Mouse (Mus musculus) midbrain, embryonic 16.5 days (tissue): Measurements from ENCODE around the gene Pde8a. TPM values are rescaled to one million over a fixed set of nuclear protein-coding genes. Genes with fewer than 3 reads are reported as not detected.
A peak's percentile ranks its signal among the peaks of the same experiment; 100 is the strongest.

Experiments
- ATAC-seq: fragments of 200-750 bp; cut with Nextera tagmentation; 2 replicates; pipeline ENCODE4 v1.8.0; 2017; ENCODE audit warnings: moderate TSS enrichment
- H3K27ac ChIP-seq: fragments of 300-500 bp; sonication (generic); 2 replicates; pipeline ENCODE4 v1.5.1; 2014; ENCODE audit warnings: mild to moderate bottlenecking, low read length, mixed read lengths
- H3K27me3 ChIP-seq: fragments of 300-500 bp; sonication (generic); 2 replicates; pipeline ENCODE4 v1.6.1; 2014; ENCODE audit warnings: low read depth, low read length, mixed read lengths; ENCODE audit not compliant: control insufficient read depth, insufficient read depth
- H3K36me3 ChIP-seq: fragments of 300-500 bp; sonication (generic); 2 replicates; pipeline ENCODE4 v1.6.1; 2014; ENCODE audit warnings: mild to moderate bottlenecking, low read length, moderate library complexity, mixed read lengths; ENCODE audit not compliant: control insufficient read depth, insufficient read depth
- H3K4me1 ChIP-seq: fragments of 300-500 bp; sonication (generic); 2 replicates; pipeline ENCODE4 v1.6.1; 2014; ENCODE audit warnings: mild to moderate bottlenecking, low read length, mixed read lengths; ENCODE audit not compliant: control insufficient read depth, insufficient read depth
- H3K4me2 ChIP-seq: fragments of 300-500 bp; sonication (generic); 2 replicates; pipeline ENCODE4 v1.6.1; 2014; ENCODE audit warnings: mild to moderate bottlenecking, low read length, mixed read lengths
- H3K4me3 ChIP-seq: fragments of 300-500 bp; sonication (generic); 2 replicates; pipeline ENCODE4 v1.5.1; 2014; ENCODE audit warnings: low read depth, mild to moderate bottlenecking, low read length, moderate library complexity, mixed read lengths
- H3K9ac ChIP-seq: fragments of 300-500 bp; sonication (generic); 2 replicates; pipeline ENCODE4 v1.6.1; 2014; ENCODE audit warnings: low read depth, low read length, mixed read lengths
- H3K9me3 ChIP-seq: fragments of 300-500 bp; sonication (generic); replicated peaks from 2 replicates; pipeline ENCODE4 v1.6.1; 2014; ENCODE audit warnings: mild to moderate bottlenecking, low read length, mixed read lengths; ENCODE audit not compliant: control insufficient read depth, poor library complexity, severe bottlenecking
- WGBS: fragments of 180-500 bp; shearing (Covaris S2); extraction: QIAGEN DNeasy Blood & Tissue Kit; methylation state at CpG from one replicate; pipeline ENCODE4 v1.1.7; 2014; 5-methylcytosine and 5-hydroxymethylcytosine counted together
- polyA plus RNA-seq: library from polyadenylated mRNA; unstranded; fragments of >200 nt; fragmentation: Nextera tagmentation; extraction: Ambion mirVana; gene quantifications from 2 replicates; pipeline ENCODE4 v1.2.1, GENCODE M21; 2015

The Pde8a gene
- 1.6 and 2.3 TPM in 2 replicates for polyA plus RNA-seq

DNA sequence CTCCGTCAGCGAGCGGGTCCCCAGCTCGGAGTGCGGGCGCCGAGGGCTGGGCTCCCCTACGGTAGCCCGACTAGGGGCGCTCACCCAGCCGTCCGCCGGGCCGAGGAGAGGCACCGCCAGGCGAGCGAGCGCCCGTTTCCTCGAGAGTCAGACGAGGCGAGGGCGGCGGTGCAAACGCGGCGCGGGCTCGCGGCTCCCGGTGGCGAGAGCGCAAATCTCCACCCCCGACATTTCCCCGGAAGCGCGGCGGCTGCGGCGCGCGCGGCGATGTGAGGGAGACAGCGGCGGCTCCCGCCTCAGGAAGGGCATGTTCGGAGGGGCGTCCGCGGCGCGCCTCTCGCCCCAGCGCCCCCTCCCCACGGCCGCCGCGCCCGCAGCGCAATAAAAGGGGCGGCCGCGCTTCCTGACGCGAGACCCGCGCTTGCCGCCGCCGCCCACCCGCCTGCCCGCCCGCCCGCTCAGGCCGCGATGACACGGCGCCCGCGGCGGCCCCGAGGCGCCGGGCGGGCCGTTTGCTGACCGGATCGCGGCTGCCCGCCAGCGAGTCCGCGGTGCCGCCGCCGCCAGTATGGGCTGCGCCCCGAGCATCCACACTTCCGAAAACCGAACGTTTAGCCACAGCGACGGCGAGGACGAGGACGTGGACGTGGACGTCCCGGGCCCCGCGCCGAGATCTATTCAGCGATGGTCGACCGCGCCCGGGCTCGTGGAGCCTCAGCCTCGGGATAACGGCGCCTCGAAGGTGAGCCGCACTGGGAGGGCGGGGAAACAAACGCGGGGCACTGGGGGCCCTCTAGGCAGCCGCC is at the start of gene Pde8a:
Gene Pde8a, plus strand, starts transcription at position 250 of the 806 bp plus-strand sequence.
- H3K27ac ChIP-seq, result peak within 1 kb of the TSS; percentile 3; the same call in 1 of the 2 replicates
- no peaks in the 10 kb centered on the region for H3K9me3 ChIP-seq
- H3K36me3 ChIP-seq, result no peaks in the 10 kb centered on the region
- H3K9ac ChIP-seq, result peak within 1 kb of the TSS; percentile 50
- H3K4me3 ChIP-seq, result peak within 1 kb of the TSS; percentile 40
- peaks cover 7% of the 10 kb centered on the region; the same call in 1 of the 2 replicates for H3K4me1 ChIP-seq
- peak; percentile 14; the same call in 1 of the 2 replicates for ATAC-seq
- peak within 1 kb of the TSS; percentile 53 for H3K4me2 ChIP-seq
- WGBS, result 1% methylated on average over 92 of the region's 128 CpGs
- H3K27me3 ChIP-seq, result peaks cover 34% of the 10 kb centered on the region

DNA sequence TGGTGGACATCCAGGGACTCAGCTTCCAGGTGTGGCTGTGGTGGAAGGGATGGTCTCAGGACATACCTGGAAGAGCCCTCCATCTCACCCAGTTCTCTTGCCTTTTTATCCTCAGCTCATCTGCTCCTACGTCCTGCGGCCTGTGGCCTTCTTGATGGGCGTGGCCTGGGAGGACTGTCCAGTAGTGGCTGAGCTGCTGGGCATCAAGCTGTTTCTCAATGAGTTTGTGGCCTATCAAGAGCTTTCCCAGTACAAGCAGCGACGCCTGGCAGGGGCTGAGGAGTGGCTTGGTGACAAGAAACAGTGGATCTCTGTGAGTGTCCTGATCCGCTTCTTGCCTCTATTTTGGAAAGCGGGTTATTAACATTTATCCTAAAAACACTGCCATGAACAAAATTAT is 49.0 kb upstream of the Pde8a start:
- 63% methylated on average over 7 of the region's 7 CpGs for WGBS
- H3K9ac ChIP-seq, result no peak overlapping the region
- no peak overlapping the region for H3K27ac ChIP-seq
- no peaks in the 10 kb centered on the region for H3K9me3 ChIP-seq
- no peak overlapping the region for H3K4me3 ChIP-seq
- no peaks in the 10 kb centered on the region for H3K36me3 ChIP-seq
- H3K4me1 ChIP-seq, result no peaks in the 10 kb centered on the region
- H3K27me3 ChIP-seq, result no peaks in the 10 kb centered on the region
- no peak overlapping the region for H3K4me2 ChIP-seq
- ATAC-seq, result no peak

DNA sequence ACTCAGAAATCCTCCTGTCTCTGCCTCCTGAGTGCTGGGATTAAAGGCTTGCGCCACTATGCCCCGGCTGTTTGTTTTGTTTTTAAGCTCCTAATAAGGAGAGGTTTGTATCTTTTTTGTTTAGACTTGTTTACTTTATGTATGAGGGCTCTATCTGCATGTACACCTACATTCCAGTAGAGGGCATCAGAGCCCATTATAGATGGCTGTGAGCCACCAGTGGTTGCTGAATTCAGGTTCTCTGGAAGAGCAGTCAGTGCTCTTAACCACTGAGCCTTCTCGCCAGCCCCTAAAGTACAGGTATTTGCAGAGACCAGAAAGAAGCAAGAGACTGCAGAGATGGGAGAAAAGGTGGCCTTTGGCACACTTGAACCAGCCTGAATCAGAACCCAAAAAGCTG is 46.3 kb upstream of the Pde8a start:
- H3K27ac ChIP-seq, result no peak overlapping the region
- no peaks in the 10 kb centered on the region for H3K4me1 ChIP-seq
- H3K36me3 ChIP-seq, result no peaks in the 10 kb centered on the region
- no peaks in the 10 kb centered on the region for H3K27me3 ChIP-seq
- H3K9ac ChIP-seq, result no peak overlapping the region
- 38% methylated on average over 3 of the region's 3 CpGs for WGBS
- H3K4me2 ChIP-seq, result no peak overlapping the region
- 0 out of 2 replicates have a peak, but pooled peaks have one; percentile 48 for ATAC-seq
- no peaks in the 10 kb centered on the region for H3K9me3 ChIP-seq
- H3K4me3 ChIP-seq, result no peak overlapping the region

DNA sequence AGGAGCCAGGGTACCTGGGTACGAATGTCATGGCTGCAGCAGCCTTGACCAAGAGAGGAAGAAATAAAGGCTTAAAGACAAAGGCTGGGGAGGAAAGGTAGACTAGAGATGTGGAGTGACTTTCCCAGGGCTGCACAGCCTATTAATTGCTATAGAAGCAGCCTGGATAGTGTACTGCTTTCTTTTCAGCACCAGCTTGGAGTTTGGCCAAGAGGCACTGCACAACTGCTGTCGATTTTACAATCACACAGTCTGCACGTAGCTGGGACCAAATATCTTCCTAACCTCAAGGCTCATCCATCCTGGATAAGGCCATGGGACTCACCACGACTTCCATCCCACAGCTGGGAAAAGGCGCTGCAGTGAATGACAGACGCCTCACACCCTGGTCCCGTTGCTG is 44.0 kb upstream of the Pde8a start:
- Histone ChIP-seq H3K27me3 (no peaks in the 10 kb centered on the region), H3K4me1 (no peaks in the 10 kb centered on the region), H3K9ac (no peak overlapping the region), H3K36me3 (no peaks in the 10 kb centered on the region), H3K4me3 (no peak overlapping the region), H3K4me2 (no peak overlapping the region), H3K9me3 (peaks cover 6% of the 10 kb centered on the region; the same call in 1 of the 2 replicates), H3K27ac (no peak overlapping the region)
- no peak for ATAC-seq
- 85% methylated on average over 7 of the region's 7 CpGs for WGBS

DNA sequence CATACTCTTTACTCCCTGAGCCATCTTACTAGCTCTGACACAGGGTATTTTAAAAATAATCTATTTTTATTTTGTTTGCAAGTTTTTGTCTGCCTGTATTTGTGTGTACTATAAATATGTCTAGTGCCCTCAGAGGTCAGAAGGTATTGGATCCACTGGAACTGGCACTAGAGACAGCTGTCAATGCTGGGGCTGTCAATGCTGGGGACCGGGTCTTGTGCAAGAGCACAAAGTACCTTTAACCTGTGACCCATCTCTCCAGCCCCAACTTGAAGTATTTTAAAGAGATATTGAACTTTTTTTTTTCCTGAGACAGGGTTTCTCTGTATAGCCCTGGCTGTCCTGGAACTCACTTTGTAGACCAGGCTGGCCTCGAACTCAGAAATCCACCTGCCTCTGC is 39.5 kb upstream of the Pde8a start:
- Histone ChIP-seq H3K36me3 (no peaks in the 10 kb centered on the region), H3K9me3 (peaks cover 9% of the 10 kb centered on the region; the same call in 1 of the 2 replicates), H3K27me3 (no peaks in the 10 kb centered on the region), H3K4me2 (no peak overlapping the region), H3K4me1 (no peaks in the 10 kb centered on the region), H3K27ac (no peak overlapping the region), H3K9ac (no peak overlapping the region), H3K4me3 (no peak overlapping the region)
- ATAC-seq, result no peak
- 100% methylated on average over 2 of the region's 2 CpGs for WGBS

DNA sequence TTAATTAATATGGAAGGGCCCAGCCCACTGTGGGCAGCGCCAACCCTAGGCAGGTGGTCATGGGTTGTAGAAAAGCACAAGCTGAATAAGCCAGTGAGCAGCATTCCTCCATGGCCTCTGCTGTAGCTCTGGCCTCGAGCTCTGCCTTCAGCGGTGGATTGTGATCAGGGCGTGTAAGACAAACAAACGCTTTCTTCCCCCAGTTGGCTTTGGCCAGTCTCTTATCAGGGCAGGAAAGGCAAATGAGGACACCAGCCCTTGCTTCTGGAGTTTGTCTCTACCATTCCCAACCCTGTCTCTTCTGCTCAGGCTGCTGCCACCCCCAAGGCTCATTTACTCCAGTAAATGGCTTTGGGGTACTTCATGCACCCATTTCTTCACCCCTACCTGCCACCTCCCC is 38.7 kb upstream of the Pde8a start:
- WGBS, result 90% methylated on average over 5 of the region's 5 CpGs
- no peak overlapping the region for H3K4me2 ChIP-seq
- ATAC-seq, result no peak
- H3K9me3 ChIP-seq, result peaks cover 9% of the 10 kb centered on the region; the same call in 1 of the 2 replicates
- H3K27me3 ChIP-seq, result no peaks in the 10 kb centered on the region
- H3K27ac ChIP-seq, result no peak overlapping the region
- no peak overlapping the region for H3K9ac ChIP-seq
- no peak overlapping the region for H3K4me3 ChIP-seq
- no peaks in the 10 kb centered on the region for H3K4me1 ChIP-seq
- no peaks in the 10 kb centered on the region for H3K36me3 ChIP-seq

DNA sequence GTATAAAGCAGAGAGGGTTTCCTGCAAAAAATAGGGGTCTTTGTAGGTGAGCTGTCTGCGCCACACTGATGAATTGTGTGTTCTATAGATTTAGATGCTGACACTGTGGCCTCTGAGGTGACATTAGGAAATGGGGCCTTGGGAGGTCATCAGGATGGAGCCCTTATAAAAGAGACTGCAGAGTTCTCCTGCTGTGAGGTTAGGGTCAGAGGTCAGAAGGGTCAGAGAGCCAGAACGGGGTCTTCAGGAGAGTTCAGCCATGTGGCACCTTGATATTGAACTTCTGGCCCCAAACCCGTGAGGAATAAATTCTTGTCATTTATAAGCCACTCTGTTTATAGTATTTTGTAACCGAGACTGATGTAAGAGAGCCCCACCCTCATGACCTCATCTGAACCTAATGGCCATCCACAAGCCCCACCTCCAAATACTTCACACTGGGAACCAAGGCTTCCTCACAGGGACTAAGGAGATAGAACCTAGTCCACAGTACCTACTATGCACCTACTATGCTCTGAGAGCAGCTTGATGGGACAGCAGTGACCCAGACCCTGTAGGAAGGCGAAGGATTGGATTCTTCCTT is 37.1 kb upstream of the Pde8a start:
- Histone ChIP-seq H3K36me3 (no peaks in the 10 kb centered on the region), H3K4me1 (no peaks in the 10 kb centered on the region), H3K4me2 (no peak overlapping the region), H3K27ac (no peak overlapping the region), H3K27me3 (no peaks in the 10 kb centered on the region), H3K9me3 (peaks cover 9% of the 10 kb centered on the region; the same call in 1 of the 2 replicates), H3K4me3 (no peak overlapping the region), H3K9ac (no peak overlapping the region)
- ATAC-seq, result no peak
- WGBS, result 45% methylated on average over 5 of the region's 5 CpGs

DNA sequence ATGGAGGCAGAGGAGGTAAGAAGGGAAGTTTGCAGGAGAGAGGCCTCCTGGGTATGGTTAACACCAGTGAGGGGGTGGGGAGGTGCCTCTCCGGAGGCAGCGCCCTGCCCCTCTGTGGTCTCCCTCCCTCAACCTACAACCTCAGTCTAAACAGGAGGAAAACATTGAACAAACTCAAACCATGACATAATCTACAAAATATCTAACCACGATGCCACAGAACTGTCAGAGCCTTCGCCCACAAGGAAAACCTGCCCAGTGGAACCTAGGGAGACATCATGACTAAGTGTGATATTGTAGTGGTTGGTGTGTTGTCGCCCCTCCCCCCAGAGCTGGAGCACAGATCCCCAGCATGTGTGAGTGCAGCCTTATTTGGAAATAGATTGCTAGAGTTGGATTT is 33.9 kb upstream of the Pde8a start:
- Histone ChIP-seq H3K36me3 (no peaks in the 10 kb centered on the region), H3K27me3 (no peaks in the 10 kb centered on the region), H3K9ac (no peak overlapping the region), H3K27ac (no peak overlapping the region), H3K4me1 (no peaks in the 10 kb centered on the region), H3K4me3 (no peak overlapping the region), H3K4me2 (no peak overlapping the region), H3K9me3 (0 out of 2 replicates have a peak, but pooled peaks cover 1% of the 10 kb centered on the region)
- ATAC-seq, result no peak
- 76% methylated on average over 5 of the region's 5 CpGs for WGBS
